Mouse (Mus musculus) forebrain, embryonic 13.5 days (tissue): ENCODE results near the gene AL732309.1. TPM values are rescaled to one million over a fixed set of nuclear protein-coding genes. Genes with fewer than 3 reads are reported as not detected.

Source experiments
- ATAC-seq: fragments of 200-750 bp; cut with Nextera tagmentation; 2 replicates; pipeline ENCODE4 v1.8.0; 2017
- H3K27ac ChIP-seq: fragments of 300-500 bp; sonication (generic); 2 replicates; pipeline ENCODE4 v1.5.1; 2015; ENCODE audit warnings: inconsistent platforms, mild to moderate bottlenecking, moderate library complexity
- H3K27me3 ChIP-seq: fragments of 300-500 bp; sonication (generic); 2 replicates; pipeline ENCODE4 v1.6.1; 2015; ENCODE audit warnings: mild to moderate bottlenecking, inconsistent platforms
- H3K36me3 ChIP-seq: fragments of 300-500 bp; sonication (generic); 2 replicates; pipeline ENCODE4 v1.6.1; 2015; ENCODE audit warnings: mild to moderate bottlenecking, inconsistent platforms; ENCODE audit not compliant: poor library complexity, severe bottlenecking
- H3K4me1 ChIP-seq: fragments of 300-500 bp; sonication (generic); 2 replicates; pipeline ENCODE4 v1.6.1; 2015; ENCODE audit warnings: inconsistent platforms
- H3K4me2 ChIP-seq: fragments of 300-500 bp; sonication (generic); 2 replicates; pipeline ENCODE4 v1.6.1; 2015; ENCODE audit warnings: inconsistent platforms, mild to moderate bottlenecking, moderate library complexity
- H3K4me3 ChIP-seq: fragments of 300-500 bp; sonication (generic); 2 replicates; pipeline ENCODE4 v1.5.1; 2015; ENCODE audit warnings: mild to moderate bottlenecking, inconsistent platforms
- H3K9ac ChIP-seq: fragments of 300-500 bp; sonication (generic); 2 replicates; pipeline ENCODE4 v1.6.1; 2015; ENCODE audit warnings: mild to moderate bottlenecking, inconsistent platforms
- H3K9me3 ChIP-seq: fragments of 300-500 bp; sonication (generic); replicated peaks from 2 replicates; pipeline ENCODE4 v1.6.1; 2016; ENCODE audit warnings: inconsistent platforms
- WGBS: fragments of 180-500 bp; shearing (Covaris S2); methylation state at CpG from one replicate; pipeline ENCODE4 v1.1.7; 2015; 5-methylcytosine and 5-hydroxymethylcytosine counted together
- polyA plus RNA-seq: library from polyadenylated mRNA; unstranded; fragments of >200 nt; fragmentation: Nextera tagmentation; extraction: Ambion mirVana; gene quantifications from 2 replicates; pipeline ENCODE4 v1.2.1, GENCODE M21; 2015

AL732309.1 gene
- polyA plus RNA-seq, 1 experiment from 2014 or later, result 4.4 TPM

GRCm38 (mm10) chr2:25234050-25234449, 12.6 kb downstream of the AL732309.1 start, which contains the start of gene Slc34a3:
Slc34a3 (minus strand) TSS chr2:25234364.
- Histone ChIP-seq H3K4me2 (no peak within 1 kb of the TSS), H3K4me3 (no peak within 1 kb of the TSS), H3K27ac (no peak within 1 kb of the TSS), H3K9ac (no peak within 1 kb of the TSS), H3K36me3 (no peaks in the 10 kb centered on the region), H3K4me1 (no peaks in the 10 kb centered on the region), H3K27me3 (peaks cover 36% of the 10 kb centered on the region), H3K9me3 (no peaks in the 10 kb centered on the region)
- 88% methylated on average over 3 of the region's 3 CpGs for WGBS
- ATAC-seq, result no peak

GRCm38 (mm10) chr2:25233421-25233820, 13.2 kb downstream of the AL732309.1 start:
- H3K9me3 ChIP-seq, result no peaks in the 10 kb centered on the region
- no peak overlapping the region for H3K9ac ChIP-seq
- H3K4me3 ChIP-seq, result no peak overlapping the region
- 0 out of 2 replicates have a peak, but pooled peaks cover 6% of the 10 kb centered on the region for H3K4me1 ChIP-seq
- no peaks in the 10 kb centered on the region for H3K36me3 ChIP-seq
- no peak overlapping the region for H3K4me2 ChIP-seq
- WGBS, result 86% methylated on average over 4 of the region's 4 CpGs
- no peak overlapping the region for H3K27ac ChIP-seq
- peaks cover 32% of the 10 kb centered on the region for H3K27me3 ChIP-seq
- no peak for ATAC-seq

GRCm38 (mm10) chr2:25231038-25231437, 15.6 kb downstream of the AL732309.1 start:
- no peak for ATAC-seq
- Histone ChIP-seq H3K36me3 (no peaks in the 10 kb centered on the region), H3K9me3 (no peaks in the 10 kb centered on the region), H3K27ac (no peak overlapping the region), H3K4me3 (no peak overlapping the region), H3K9ac (no peak overlapping the region), H3K4me2 (no peak overlapping the region), H3K27me3 (peaks cover 22% of the 10 kb centered on the region), H3K4me1 (0 out of 2 replicates have a peak, but pooled peaks cover 9% of the 10 kb centered on the region)
- 51% methylated on average over 12 of the region's 12 CpGs for WGBS

GRCm38 (mm10) chr2:25230581-25230980, 16.1 kb downstream of the AL732309.1 start:
- Histone ChIP-seq H3K36me3 (no peaks in the 10 kb centered on the region), H3K4me1 (peaks cover 13% of the 10 kb centered on the region), H3K9ac (no peak overlapping the region), H3K9me3 (no peaks in the 10 kb centered on the region), H3K4me2 (no peak overlapping the region), H3K27ac (no peak overlapping the region), H3K27me3 (peaks cover 22% of the 10 kb centered on the region), H3K4me3 (no peak overlapping the region)
- ATAC-seq, result no peak
- 93% methylated on average over 7 of the region's 7 CpGs for WGBS

GRCm38 (mm10) chr2:25229582-25229981, 17.1 kb downstream of the AL732309.1 start:
- Histone ChIP-seq H3K4me3 (no peak overlapping the region), H3K9ac (no peak overlapping the region), H3K27ac (no peak overlapping the region), H3K4me1 (peaks cover 17% of the 10 kb centered on the region), H3K27me3 (peaks cover 20% of the 10 kb centered on the region), H3K9me3 (no peaks in the 10 kb centered on the region), H3K4me2 (no peak overlapping the region), H3K36me3 (no peaks in the 10 kb centered on the region)
- 81% methylated on average over 5 of the region's 5 CpGs for WGBS
- no peak for ATAC-seq

- Histone ChIP-seq H3K27me3 (peaks cover 18% of the 10 kb centered on the region; the same call in 1 of the 2 replicates), H3K36me3 (no peaks in the 10 kb centered on the region), H3K4me2 (peak overlapping the region; percentile 46; the same call in 1 of the 2 replicates), H3K4me3 (no peak overlapping the region), H3K4me1 (peaks cover 17% of the 10 kb centered on the region), H3K9me3 (no peaks in the 10 kb centered on the region), H3K27ac (no peak overlapping the region), H3K9ac (peak overlapping the region; percentile 52; the same call in 1 of the 2 replicates)
- WGBS, result 69% methylated on average over 6 of the region's 6 CpGs
- ATAC-seq, result no peak
These were observed 17.6 kb downstream of the AL732309.1 start for GRCm38 (mm10) chr2:25228995-25229530.

- WGBS, result 1% methylated on average over 7 of the region's 7 CpGs
- Histone ChIP-seq H3K4me1 (peaks cover 22% of the 10 kb centered on the region), H3K9ac (peak overlapping the region; percentile 52; the same call in 1 of the 2 replicates), H3K27me3 (peaks cover 18% of the 10 kb centered on the region; the same call in 1 of the 2 replicates), H3K27ac (peak overlapping the region; percentile 52), H3K4me3 (0 out of 2 replicates have a peak overlapping the region, but pooled peaks have one; percentile 15), H3K9me3 (no peaks in the 10 kb centered on the region), H3K36me3 (no peaks in the 10 kb centered on the region), H3K4me2 (peak overlapping the region; percentile 46)
- ATAC-seq, result no peak; the same call in 1 of the 2 replicates
These were observed 18.2 kb downstream of the AL732309.1 start for GRCm38 (mm10) chr2:25228431-25228889.

- H3K27ac ChIP-seq, result no peak overlapping the region
- ATAC-seq, result no peak
- H3K4me2 ChIP-seq, result no peak overlapping the region
- no peak overlapping the region for H3K9ac ChIP-seq
- H3K27me3 ChIP-seq, result peaks cover 18% of the 10 kb centered on the region; the same call in 1 of the 2 replicates
- no peak overlapping the region for H3K4me3 ChIP-seq
- H3K9me3 ChIP-seq, result no peaks in the 10 kb centered on the region
- WGBS, result 89% methylated on average over 4 of the region's 4 CpGs
- H3K4me1 ChIP-seq, result peaks cover 29% of the 10 kb centered on the region
- H3K36me3 ChIP-seq, result 0 out of 2 replicates have a peak, but pooled peaks cover 3% of the 10 kb centered on the region
These were observed 19.3 kb downstream of the AL732309.1 start for GRCm38 (mm10) chr2:25227406-25227805.

- ATAC-seq, result no peak
- Histone ChIP-seq H3K4me2 (no peak overlapping the region), H3K27ac (no peak overlapping the region), H3K9me3 (no peaks in the 10 kb centered on the region), H3K27me3 (peaks cover 18% of the 10 kb centered on the region; the same call in 1 of the 2 replicates), H3K9ac (no peak overlapping the region), H3K36me3 (peaks cover 5% of the 10 kb centered on the region), H3K4me3 (no peak overlapping the region), H3K4me1 (peaks cover 31% of the 10 kb centered on the region)
- 87% methylated on average over 5 of the region's 5 CpGs for WGBS
These were observed 19.8 kb downstream of the AL732309.1 start for GRCm38 (mm10) chr2:25226864-25227263.

- 0 out of 2 replicates have a peak, but pooled peaks cover 10% of the 10 kb centered on the region for H3K27me3 ChIP-seq
- ATAC-seq, result no peak
- H3K9ac ChIP-seq, result peak overlapping the region; percentile 70; the same call in 1 of the 2 replicates
- peaks cover 32% of the 10 kb centered on the region for H3K4me1 ChIP-seq
- no peaks in the 10 kb centered on the region for H3K9me3 ChIP-seq
- WGBS, result 76% methylated on average over 8 of the region's 8 CpGs
- peaks cover 13% of the 10 kb centered on the region for H3K36me3 ChIP-seq
- H3K4me3 ChIP-seq, result peak overlapping the region; percentile 52; the same call in 1 of the 2 replicates
- peak overlapping the region; percentile 47 for H3K4me2 ChIP-seq
- peak overlapping the region; percentile 98 for H3K27ac ChIP-seq
These were observed 20.8 kb downstream of the AL732309.1 start for GRCm38 (mm10) chr2:25225811-25226379.

GRCm38 (mm10) chr2:25224766-25225752, 21.6 kb downstream of the AL732309.1 start:
- Histone ChIP-seq H3K9ac (peak overlapping the region; percentile 70), H3K4me1 (peaks cover 32% of the 10 kb centered on the region), H3K4me3 (peak overlapping the region; percentile 52), H3K9me3 (no peaks in the 10 kb centered on the region), H3K27me3 (0 out of 2 replicates have a peak, but pooled peaks cover 7% of the 10 kb centered on the region), H3K27ac (peak overlapping the region; percentile 98), H3K36me3 (peaks cover 13% of the 10 kb centered on the region), H3K4me2 (peak overlapping the region; percentile 47)
- WGBS, result 2% methylated on average over 39 of the region's 41 CpGs
- ATAC-seq, result peak; percentile 98
